Mouse (Mus musculus) embryonic facial prominence, embryonic 13.5 days (tissue): ENCODE results near the gene Cabp5. TPM values are rescaled to one million over a fixed set of nuclear protein-coding genes. Genes with fewer than 3 reads are reported as not detected.
"Not testable (repeated sequence)": the region's sequence is repeated elsewhere in the genome, so short reads cannot be mapped to it uniquely, and the experiment has no call there.

Experiments
- ATAC-seq: fragments of 200-750 bp; cut with Nextera tagmentation; 2 replicates; pipeline ENCODE4 v1.8.0; 2017; ENCODE audit warnings: low read depth; ENCODE audit not compliant: insufficient number of reproducible peaks, insufficient read depth, low FRiP score, low TSS enrichment
- H3K27ac ChIP-seq: fragments of 300-500 bp; sonication (generic); 2 replicates; pipeline ENCODE4 v1.5.1; 2015; ENCODE audit warnings: moderate library complexity, mild to moderate bottlenecking, inconsistent platforms
- H3K27me3 ChIP-seq: fragments of 300-500 bp; sonication (generic); 2 replicates; pipeline ENCODE4 v1.6.1; 2015; ENCODE audit warnings: mild to moderate bottlenecking, inconsistent platforms
- H3K36me3 ChIP-seq: fragments of 300-500 bp; sonication (generic); 2 replicates; pipeline ENCODE4 v1.6.1; 2015; ENCODE audit warnings: mild to moderate bottlenecking, inconsistent platforms
- H3K4me1 ChIP-seq: fragments of 300-500 bp; sonication (generic); 2 replicates; pipeline ENCODE4 v1.6.1; 2015; ENCODE audit warnings: inconsistent platforms
- H3K4me2 ChIP-seq: fragments of 300-500 bp; sonication (generic); 2 replicates; pipeline ENCODE4 v1.6.1; 2015; ENCODE audit warnings: moderate library complexity, mild to moderate bottlenecking, inconsistent platforms
- H3K4me3 ChIP-seq: fragments of 300-500 bp; sonication (generic); 2 replicates; pipeline ENCODE4 v1.5.1; 2015; ENCODE audit warnings: mild to moderate bottlenecking, inconsistent platforms
- H3K9ac ChIP-seq: fragments of 300-500 bp; sonication (generic); 2 replicates; pipeline ENCODE4 v1.6.1; 2015; ENCODE audit warnings: mild to moderate bottlenecking, inconsistent platforms
- H3K9me3 ChIP-seq: fragments of 300-500 bp; sonication (generic); 2 replicates; pipeline ENCODE4 v1.6.1; 2016; ENCODE audit warnings: inconsistent platforms
- WGBS: fragments of 180-500 bp; shearing (Covaris S2); methylation state at CpG from one replicate; pipeline ENCODE4 v1.1.7; 2015; ENCODE audit warnings: mixed read lengths; 5-methylcytosine and 5-hydroxymethylcytosine counted together
- polyA plus RNA-seq: library from polyadenylated mRNA; unstranded; fragments of >200 nt; fragmentation: Nextera tagmentation; extraction: Ambion mirVana; gene quantifications from 2 replicates; pipeline ENCODE4 v1.2.1, GENCODE M21; 2015

Cabp5 gene
- polyA plus RNA-seq = not detected in 2 replicates

GRCm38 (mm10) chr7:13397832-13398231 lies at the start of gene Cabp5:
Gene Cabp5, plus strand, starts transcription at chr7:13398132.
- 73% methylated on average over 1 of the region's 1 CpGs for WGBS
- H3K9me3 ChIP-seq = no peaks in the 10 kb centered on the region; the same call in 1 of the 2 replicates
- no peaks in the 10 kb centered on the region for H3K27me3 ChIP-seq
- H3K36me3 ChIP-seq = no peaks in the 10 kb centered on the region
- H3K4me3 ChIP-seq = no peak within 1 kb of the TSS
- no peak within 1 kb of the TSS for H3K4me2 ChIP-seq
- no peak within 1 kb of the TSS for H3K9ac ChIP-seq
- H3K4me1 ChIP-seq = no peaks in the 10 kb centered on the region
- no peak within 1 kb of the TSS for H3K27ac ChIP-seq
- ATAC-seq = no peak

GRCm38 (mm10) chr7:13355943-13356342 lies 42.0 kb upstream of the Cabp5 start:
- Histone ChIP-seq H3K9ac (no peak overlapping the region), H3K4me3 (no peak overlapping the region), H3K4me1 (no peaks in the 10 kb centered on the region), H3K36me3 (peaks cover 28% of the 10 kb centered on the region), H3K27ac (no peak overlapping the region), H3K4me2 (no peak overlapping the region), H3K27me3 (no peaks in the 10 kb centered on the region), H3K9me3 (peaks cover 12% of the 10 kb centered on the region)
- no peak for ATAC-seq

- Histone ChIP-seq H3K9ac (no peak overlapping the region), H3K27ac (no peak overlapping the region), H3K4me3 (no peak overlapping the region), H3K4me2 (no peak overlapping the region), H3K36me3 (no peaks in the 10 kb centered on the region), H3K4me1 (no peaks in the 10 kb centered on the region), H3K9me3 (no peaks in the 10 kb centered on the region), H3K27me3 (no peaks in the 10 kb centered on the region)
- 74% methylated on average over 2 of the region's 2 CpGs for WGBS
- no peak for ATAC-seq
Observed at GRCm38 (mm10) chr7:13380588-13380987, 17.3 kb upstream of the Cabp5 start.

- not testable (repeated sequence) for H3K27ac ChIP-seq, H3K4me3 ChIP-seq, H3K27me3 ChIP-seq, H3K4me1 ChIP-seq, H3K4me2 ChIP-seq, H3K36me3 ChIP-seq, ATAC-seq, H3K9ac ChIP-seq
- H3K9me3 ChIP-seq = peaks cover 10% of the 10 kb centered on the region; the same call in 1 of the 2 replicates
- 54% methylated on average over 1 of the region's 1 CpGs for WGBS
Observed at GRCm38 (mm10) chr7:13450541-13450940, 52.6 kb downstream of the Cabp5 start, which contains the start of gene Bsph1. Gene Bsph1, plus strand, starts transcription at chr7:13450841.

Other genes with a start within 250 kb of the Cabp5 start
- gene Vmn1r88, start 238.6 kb upstream of the Cabp5 start, polyA plus RNA-seq = not detected in 2 replicates
- gene Vmn1r89, start 185.1 kb upstream of the Cabp5 start, polyA plus RNA-seq = not detected in 2 replicates
- 121 and 134 TPM in 2 replicates for gene Lig1, start 120.8 kb upstream of the Cabp5 start, polyA plus RNA-seq
- 12.6 and 12.9 TPM in 2 replicates for gene Zswim9, start 119.4 kb upstream of the Cabp5 start, polyA plus RNA-seq
- gene Pla2g4c, start 73.5 kb upstream of the Cabp5 start, polyA plus RNA-seq = 1.1 and 1.8 TPM in 2 replicates
- gene Bsph1, start 52.7 kb downstream of the Cabp5 start, polyA plus RNA-seq = not detected in 2 replicates
- not detected in 2 replicates for gene Bsph2, start 172.9 kb downstream of the Cabp5 start, polyA plus RNA-seq
- not detected in 2 replicates for gene Sult2a5, start 225.8 kb downstream of the Cabp5 start, polyA plus RNA-seq